Mouse (Mus musculus): ENCODE measurements around the gene Chst12. TPM values are rescaled to one million over a fixed set of nuclear protein-coding genes. Genes with fewer than 3 reads are reported as not detected.

Gene Chst12
- total and polyA plus RNA-seq, 3 experiments: 2.3 to 17.0 (median 7.6) TPM

- no peak for DNase-seq (ENCODE audit: extremely low read depth)
- Histone ChIP-seq H3K9me3 (replicated peaks; ENCODE audit: low read length) (no peaks in the 10 kb centered on the region), H3K27me3 (replicated peaks) (peaks cover 2% of the 10 kb centered on the region), H3K4me1 (ENCODE audit: control insufficient read depth in 1 of 2, insufficient read depth in 2 of 2) (peaks cover 23 to 28% of the 10 kb centered on the region in 2 experiments), H3K27ac (ENCODE audit: insufficient read depth, low read depth) (no peak overlapping the region), H3K9ac (ENCODE audit: insufficient read depth, low read depth) (no peak overlapping the region), H3K4me3 (replicated peaks in 1 of 3; ENCODE audit: low read depth in 2 of 3, low read length in 2 of 3, poor library complexity in 1 of 3) (no peak overlapping the region), H3K4me2 (ENCODE audit: insufficient read depth, low read depth, poor library complexity, severe bottlenecking) (no peak overlapping the region), H3K36me3 (replicated peaks in 1 of 2; ENCODE audit: control insufficient read depth in 1 of 2, insufficient read depth in 1 of 2, low read length in 1 of 2) (no peaks in the 10 kb centered on the region), H3K79me2 (replicated peaks; ENCODE audit: control insufficient read depth, extremely low read depth, insufficient read depth, poor library complexity, severe bottlenecking) (no peaks in the 10 kb centered on the region)
- dilution Hi-C loops (cut with MboI; ENCODE audit: extremely low pct_ligation_motif_present, extremely low pct_unique_long_range_greater_than_20kb, low sequenced_read_pairs): no loop called here
- in situ Hi-C loops (cut with MboI; ENCODE audit: low pct_ligation_motif_present, low pct_unique_long_range_greater_than_20kb, low sequenced_read_pairs): no loop called here
- TF ChIP-seq RAD21 (IDR thresholded peaks at IDR 0.05; ENCODE audit: low read depth, low read length) (no peak), MXI1 (IDR thresholded peaks at IDR 0.05; ENCODE audit: low read depth, low read length) (no peak), CHD1 (IDR thresholded peaks at IDR 0.05; ENCODE audit: low read depth, low read length) (no peak), RCOR1 (conservative IDR thresholded peaks at IDR 0.05; ENCODE audit: low read depth, low read length) (no peak), POLR2A (IDR thresholded peaks at IDR 0.05; ENCODE audit: low read depth, low read length) (no peak), BHLHE40 (IDR thresholded peaks at IDR 0.05; ENCODE audit: low read depth, low read length) (no peak), JUND (conservative IDR thresholded peaks at IDR 0.05; ENCODE audit: low read depth, low read length) (no peak), ZC3H11A (IDR thresholded peaks at IDR 0.05; ENCODE audit: low read depth, low read length) (no peak), TBP (conservative IDR thresholded peaks at IDR 0.05; ENCODE audit: low read depth, low read length) (no peak), GABPA (IDR thresholded peaks at IDR 0.05; ENCODE audit: insufficient replicate concordance, low read depth, low read length) (no peak), E2F4 (IDR thresholded peaks at IDR 0.05; ENCODE audit: insufficient replicate concordance, low read depth, low read length) (no peak), PAX5 (IDR thresholded peaks at IDR 0.05; ENCODE audit: low read length) (no peak)
Observed at GRCm38 (mm10) chr5:140500736-140501135, 4.6 kb upstream of the Chst12 start.

GRCm38 (mm10) chr5:140501982-140502836 lies 3.1 kb upstream of the Chst12 start:
- Histone ChIP-seq H3K4me1 (ENCODE audit: control insufficient read depth in 1 of 2, insufficient read depth in 2 of 2) (peaks cover 31 to 36% of the 10 kb centered on the region in 2 experiments), H3K36me3 (replicated peaks in 1 of 2; ENCODE audit: control insufficient read depth in 1 of 2, insufficient read depth in 1 of 2, low read length in 1 of 2) (peaks cover 0 to 2% of the 10 kb centered on the region in 2 experiments), H3K4me2 (ENCODE audit: insufficient read depth, low read depth, poor library complexity, severe bottlenecking) (peak overlapping the region; percentile 72), H3K27me3 (replicated peaks) (peaks cover 2% of the 10 kb centered on the region), H3K9me3 (replicated peaks; ENCODE audit: low read length) (no peaks in the 10 kb centered on the region), H3K27ac (ENCODE audit: insufficient read depth, low read depth) (0 out of 2 replicates have a peak overlapping the region, but pooled peaks have one; percentile 7), H3K9ac (ENCODE audit: insufficient read depth, low read depth) (no peak overlapping the region), H3K79me2 (replicated peaks; ENCODE audit: control insufficient read depth, extremely low read depth, insufficient read depth, poor library complexity, severe bottlenecking) (peaks cover 11% of the 10 kb centered on the region; the same call in 1 of the 2 replicates), H3K4me3 (replicated peaks in 1 of 3; ENCODE audit: low read depth in 2 of 3, low read length in 2 of 3, poor library complexity in 1 of 3) (peak overlapping the region in 2 of 3 experiments; percentile 13 to 23)
- peak; percentile 80 for DNase-seq (ENCODE audit: extremely low read depth)
- TF ChIP-seq ZKSCAN1 (IDR thresholded peaks at IDR 0.05; ENCODE audit: borderline replicate concordance, low read depth, low read length) (no peak), E2F4 (IDR thresholded peaks at IDR 0.05; ENCODE audit: insufficient replicate concordance, low read depth, low read length) (peak; percentile 87; the same call in 1 of the 2 replicates), BHLHE40 (IDR thresholded peaks at IDR 0.05; ENCODE audit: low read depth, low read length) (peak; percentile 49), POLR2A (IDR thresholded peaks at IDR 0.05; ENCODE audit: low read depth, low read length) (peak; percentile 50; the same call in 1 of the 2 replicates), CTCF (conservative IDR thresholded peaks at IDR 0.05 in 1 of 2, IDR thresholded peaks at IDR 0.05 in 1 of 2; ENCODE audit: low read depth in 2 of 2, low read length in 2 of 2) (no peak), EP300 (IDR thresholded peaks at IDR 0.05; ENCODE audit: low read length) (peak; percentile 58), SIN3A (IDR thresholded peaks at IDR 0.05; ENCODE audit: low read length) (no peak), IRF4 (IDR thresholded peaks at IDR 0.05; ENCODE audit: low read depth, low read length) (peak; percentile 86), TBP (conservative IDR thresholded peaks at IDR 0.05; ENCODE audit: low read depth, low read length) (no peak), RAD21 (IDR thresholded peaks at IDR 0.05; ENCODE audit: low read depth, low read length) (no peak), SMC3 (IDR thresholded peaks at IDR 0.05; ENCODE audit: low read depth, low read length) (no peak), MAX (IDR thresholded peaks at IDR 0.05; ENCODE audit: low read length) (peak; percentile 43; the same call in 1 of the 2 replicates), MYC (IDR thresholded peaks at IDR 0.05; ENCODE audit: low read depth, low read length) (peak; percentile 83; the same call in 1 of the 2 replicates), ETS1 (conservative IDR thresholded peaks at IDR 0.05; ENCODE audit: low read depth, low read length) (no peak), JUN (IDR thresholded peaks at IDR 0.05; ENCODE audit: insufficient read depth, low read depth, low read length) (0 out of 2 replicates have a peak, but pooled peaks have one; percentile 35), ZC3H11A (IDR thresholded peaks at IDR 0.05; ENCODE audit: low read depth, low read length) (no peak), MEF2A (IDR thresholded peaks at IDR 0.05; ENCODE audit: borderline replicate concordance, low read depth, low read length) (0 out of 2 replicates have a peak, but pooled peaks have one; percentile 42), MXI1 (IDR thresholded peaks at IDR 0.05; ENCODE audit: low read depth, low read length) (peak; percentile 82; the same call in 1 of the 2 replicates)
- in situ Hi-C loops (cut with MboI; ENCODE audit: low pct_ligation_motif_present, low pct_unique_long_range_greater_than_20kb, low sequenced_read_pairs): no loop called here
- dilution Hi-C loops (cut with MboI; ENCODE audit: extremely low pct_ligation_motif_present, extremely low pct_unique_long_range_greater_than_20kb, low sequenced_read_pairs): no loop called here
